Mouse (Mus musculus): ENCODE results near the gene Rps16.

Rps16 gene

GRCm38 (mm10) chr7:28350155-28350883 is at the start of gene Rps16:
TSS of gene Rps16 (plus strand) at chr7:28350652.
- in situ Hi-C loops (cut with MboI, MseI) = no loop called here

GRCm38 (mm10) chr7:28301616-28302433 is 48.6 kb upstream of the Rps16 start, which contains the start of gene Dll3:
TSS of gene Dll3 (minus strand) at chr7:28302238.
- in situ Hi-C loops (cut with MboI, MseI) = no loop called here

GRCm38 (mm10) chr7:28305641-28306040 is 44.8 kb upstream of the Rps16 start:
- in situ Hi-C loops (cut with MboI, MseI) = no loop called here

- in situ Hi-C loops (cut with MboI, MseI) = no loop called here
These were observed 44.2 kb upstream of the Rps16 start for GRCm38 (mm10) chr7:28306216-28306615.

- in situ Hi-C loops (cut with MboI, MseI) = loop anchor here (10.0 kb wide), 1 partner anchor 835 kb away; the partner anchor contains the start of gene Sertad3
These were observed 40.7 kb upstream of the Rps16 start for GRCm38 (mm10) chr7:28309737-28310136.

- in situ Hi-C loops (cut with MboI, MseI) = loop anchor here (10.0 kb wide), 1 partner anchor 837 kb away; the partner anchor contains the start of gene Sertad3
These were observed 39.1 kb upstream of the Rps16 start for GRCm38 (mm10) chr7:28311151-28311925.

GRCm38 (mm10) chr7:28311926-28312543 is 38.4 kb upstream of the Rps16 start, which contains the start of gene Timm50:
TSS of gene Timm50 (minus strand) at chr7:28312072.
- in situ Hi-C loops (cut with MboI, MseI) = loop anchor here (10.0 kb wide), 1 partner anchor 837 kb away; the partner anchor contains the start of gene Sertad3

- in situ Hi-C loops (cut with MboI, MseI) = loop anchor here (10.0 kb wide), 1 partner anchor 843 kb away; the partner anchor contains the start of gene Sertad3
These were observed 32.4 kb upstream of the Rps16 start for GRCm38 (mm10) chr7:28318036-28318435.

GRCm38 (mm10) chr7:28318714-28319113 is 31.7 kb upstream of the Rps16 start:
- in situ Hi-C loops (cut with MboI, MseI) = loop anchor here (10.0 kb wide), 1 partner anchor 844 kb away; the partner anchor contains the start of gene Sertad3

GRCm38 (mm10) chr7:28321974-28322720 is 28.3 kb upstream of the Rps16 start:
- in situ Hi-C loops (cut with MboI, MseI) = no loop called here

GRCm38 (mm10) chr7:28325293-28325692 is 25.2 kb upstream of the Rps16 start:
- in situ Hi-C loops (cut with MboI, MseI) = no loop called here

GRCm38 (mm10) chr7:28326457-28326856 is 24.0 kb upstream of the Rps16 start:
- in situ Hi-C loops (cut with MboI, MseI) = no loop called here

GRCm38 (mm10) chr7:28328260-28328659 is 22.2 kb upstream of the Rps16 start:
- in situ Hi-C loops (cut with MboI, MseI) = no loop called here

GRCm38 (mm10) chr7:28334534-28334933 is 15.9 kb upstream of the Rps16 start:
- in situ Hi-C loops (cut with MboI, MseI) = no loop called here

- in situ Hi-C loops (cut with MboI, MseI) = no loop called here
These were observed 15.0 kb upstream of the Rps16 start for GRCm38 (mm10) chr7:28335471-28335870.

GRCm38 (mm10) chr7:28338108-28338998 is 12.1 kb upstream of the Rps16 start, which contains the start of gene Supt5:
TSS of gene Supt5 (minus strand) at chr7:28338746.
- in situ Hi-C loops (cut with MboI, MseI) = no loop called here

GRCm38 (mm10) chr7:28339213-28339917 is 11.1 kb upstream of the Rps16 start:
- in situ Hi-C loops (cut with MboI, MseI) = no loop called here

GRCm38 (mm10) chr7:28341381-28341780 is 9.1 kb upstream of the Rps16 start:
- in situ Hi-C loops (cut with MboI, MseI) = no loop called here
